Mouse (Mus musculus): ENCODE data around the gene Tnxb.

DNA sequence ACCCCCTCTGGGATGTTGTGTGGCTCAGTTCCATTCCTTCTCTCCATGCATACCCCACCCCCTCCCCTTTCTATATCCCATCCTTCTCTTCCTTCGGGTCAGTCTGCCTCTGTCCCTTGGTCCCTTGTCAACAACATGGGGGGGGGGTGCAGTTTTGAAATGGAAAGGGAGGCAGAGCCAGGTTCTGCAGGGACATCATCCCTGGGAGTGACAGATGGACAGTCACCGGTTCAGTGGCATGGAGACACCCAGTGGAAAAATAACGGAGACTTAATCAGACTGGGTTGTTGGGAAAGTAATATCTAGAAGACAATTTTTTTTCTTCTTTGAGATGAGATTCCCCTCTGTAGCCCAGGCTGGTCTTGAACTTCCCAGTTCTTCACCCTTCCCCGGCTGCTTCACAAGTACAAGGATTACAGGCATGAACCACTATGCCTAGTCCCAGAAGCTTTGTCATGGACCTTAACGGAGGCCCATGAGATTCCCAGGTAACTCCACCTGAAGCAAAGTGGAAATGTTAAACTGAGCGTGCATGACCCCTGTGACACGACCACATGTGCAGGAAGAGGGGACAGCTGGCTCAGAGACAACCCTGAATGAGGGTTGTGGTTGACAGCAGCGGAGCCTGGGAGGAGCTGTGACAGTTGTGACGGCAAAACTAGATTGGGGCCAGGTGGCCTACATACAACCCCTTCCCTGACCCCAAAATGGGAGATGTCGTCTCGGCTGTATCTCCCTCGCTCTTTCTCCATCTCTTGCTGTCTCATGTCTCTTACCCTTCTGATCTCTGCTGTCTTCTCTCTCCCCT, 40.3 kb upstream of the Tnxb start:
- no peak for TF ChIP-seq CTCF (IDR thresholded peaks at IDR 0.05; ENCODE audit: low read depth, low read length)
- no peak for TF ChIP-seq POLR2A (IDR thresholded peaks at IDR 0.05; ENCODE audit: borderline replicate concordance, low read depth, low read length)
